Mouse (Mus musculus) heart, adult 2 months (tissue): ENCODE results near the gene Gm28053.

Experiments used
- CTCF ChIP-seq: fragments of 200-600 bp; IDR thresholded peaks from 2 replicates; pipeline ENCODE4 v1.8.1; 2022; ENCODE audit warnings: antibody characterized with exemption, mild to moderate bottlenecking, moderate library complexity
- POLR2A ChIP-seq: fragments of 200-500 bp; IDR thresholded peaks from 2 replicates; pipeline ENCODE4 v1.6.1; 2011; ENCODE audit warnings: mild to moderate bottlenecking, low read depth, low read length, control low read depth; ENCODE audit not compliant: insufficient read depth

DNA sequence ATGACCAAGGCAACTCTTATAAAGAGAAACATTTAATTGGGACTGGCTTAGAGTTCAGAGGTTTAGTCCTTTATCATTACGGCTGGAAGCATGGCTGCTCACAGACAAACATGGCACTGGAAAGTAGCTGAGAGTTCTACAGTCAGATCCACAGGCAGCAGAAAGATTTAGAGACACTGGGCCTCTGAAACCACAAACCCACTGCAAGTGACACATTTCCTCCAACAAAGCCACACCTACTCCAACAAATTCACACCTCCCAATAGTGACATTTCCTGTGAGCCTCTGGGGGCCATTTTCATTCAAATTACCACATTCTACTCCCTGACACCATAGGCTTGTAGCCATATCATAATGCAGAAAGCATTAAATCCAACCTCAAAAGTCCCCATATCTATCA is 83.5 kb downstream of the Gm28053 start:
- TF ChIP-seq CTCF (no peak), POLR2A (no peak)
